Mouse (Mus musculus) lung, postnatal 0 days (tissue): ENCODE results near the gene Rnf8.

Source experiments
- CTCF ChIP-seq: IDR thresholded peaks from 2 replicates; pipeline ENCODE4 v1.5.1; 2016; ENCODE audit warnings: antibody characterized with exemption, mild to moderate bottlenecking
- EP300 ChIP-seq: IDR thresholded peaks from 2 replicates; pipeline ENCODE4 v1.6.1; 2016; ENCODE audit warnings: antibody characterized with exemption, mild to moderate bottlenecking, control low read depth

- peak; percentile 68 for TF ChIP-seq CTCF
- no peak for TF ChIP-seq EP300
These were observed at the start of gene Rnf8, which contains the start of gene Gm28043 for GRCm38 (mm10) chr17:29614115-29615023.
